Mouse (Mus musculus) hindbrain, embryonic 10.5 days (tissue): ENCODE measurements at regions not wholly inside any gene's neighbourhood (a gene's known extent, or its start where the extent isn't known, plus 50 kb on each side); places are given as distances from the start of the nearest gene placed in this dataset.

Experiments
- DNase-seq: peaks from one replicate; pipeline ENCODE4 v3.0.0-alpha.2; 2017; ENCODE audit warnings: low spot score
- H3K27ac ChIP-seq: fragments of 300-500 bp; sonication (generic); 2 replicates; pipeline ENCODE4 v1.5.1; 2016; ENCODE audit warnings: mild to moderate bottlenecking, moderate library complexity
- H3K27me3 ChIP-seq: fragments of 300-500 bp; sonication (generic); 2 replicates; pipeline ENCODE4 v1.6.1; 2016; ENCODE audit warnings: mild to moderate bottlenecking; ENCODE audit not compliant: poor library complexity, insufficient read depth, severe bottlenecking
- H3K36me3 ChIP-seq: fragments of 300-500 bp; sonication (generic); 2 replicates; pipeline ENCODE4 v1.6.1; 2016; ENCODE audit warnings: mild to moderate bottlenecking, moderate library complexity
- H3K4me1 ChIP-seq: fragments of 300-500 bp; sonication (generic); replicated peaks from 2 replicates; pipeline ENCODE4 v1.6.1; 2016; ENCODE audit warnings: mild to moderate bottlenecking
- H3K4me3 ChIP-seq: fragments of 300-500 bp; sonication (generic); 2 replicates; pipeline ENCODE4 v1.5.1; 2016; ENCODE audit warnings: mild to moderate bottlenecking, moderate library complexity
- H3K9me3 ChIP-seq: fragments of 300-500 bp; sonication (generic); 2 replicates; pipeline ENCODE4 v1.6.1; 2016; ENCODE audit warnings: mild to moderate bottlenecking, moderate library complexity
- WGBS: fragments of 180-500 bp; shearing (Covaris S2); methylation state at CpG from one replicate; pipeline ENCODE4 v1.1.7; 2016; 5-methylcytosine and 5-hydroxymethylcytosine counted together

DNA sequence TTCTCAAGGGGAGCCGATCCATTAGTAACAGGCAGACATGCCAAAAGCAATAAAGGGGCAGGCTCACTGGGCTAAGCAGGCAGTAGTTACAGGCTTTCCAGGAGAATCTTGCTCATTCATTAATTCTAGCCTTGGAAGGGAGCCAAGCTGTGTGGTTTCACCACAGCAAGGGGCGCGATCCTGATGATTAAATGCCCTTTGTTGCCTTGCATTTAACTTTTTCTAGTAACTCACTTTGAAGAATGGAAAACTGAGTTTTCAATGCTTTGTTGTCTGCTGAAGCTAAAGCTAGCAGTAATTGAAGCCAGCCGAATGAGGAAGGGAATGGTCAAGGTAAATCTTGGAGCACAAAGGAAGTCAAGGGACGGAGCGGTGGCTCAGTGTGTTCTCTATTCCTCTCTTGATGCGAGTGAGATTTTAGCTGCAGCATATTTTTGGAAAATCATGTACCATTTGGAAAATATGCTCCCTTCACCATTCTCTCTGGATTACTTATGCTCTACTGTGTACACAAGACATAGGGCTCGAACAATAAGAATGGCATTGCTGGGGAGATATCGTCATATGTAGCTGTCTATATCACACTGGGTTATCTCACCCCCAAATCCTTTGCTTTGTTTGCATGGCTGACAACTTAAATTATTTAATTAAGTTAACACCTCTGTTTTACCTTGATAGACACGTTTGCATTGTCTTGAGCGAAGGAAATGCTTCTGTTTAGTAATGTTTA is 1399.4 kb downstream of the Slc22a22 start:
- H3K4me3 ChIP-seq: no peak overlapping the region
- no peaks in the 10 kb centered on the region for H3K36me3 ChIP-seq
- peak overlapping the region; percentile 40 for H3K27ac ChIP-seq
- H3K27me3 ChIP-seq: no peaks in the 10 kb centered on the region
- 0 out of 2 replicates have a peak, but pooled peaks cover 8% of the 10 kb centered on the region for H3K4me1 ChIP-seq
- H3K9me3 ChIP-seq: no peaks in the 10 kb centered on the region
- DNase-seq: peak; percentile 17
- 66% methylated on average over 11 of the region's 11 CpGs for WGBS

DNA sequence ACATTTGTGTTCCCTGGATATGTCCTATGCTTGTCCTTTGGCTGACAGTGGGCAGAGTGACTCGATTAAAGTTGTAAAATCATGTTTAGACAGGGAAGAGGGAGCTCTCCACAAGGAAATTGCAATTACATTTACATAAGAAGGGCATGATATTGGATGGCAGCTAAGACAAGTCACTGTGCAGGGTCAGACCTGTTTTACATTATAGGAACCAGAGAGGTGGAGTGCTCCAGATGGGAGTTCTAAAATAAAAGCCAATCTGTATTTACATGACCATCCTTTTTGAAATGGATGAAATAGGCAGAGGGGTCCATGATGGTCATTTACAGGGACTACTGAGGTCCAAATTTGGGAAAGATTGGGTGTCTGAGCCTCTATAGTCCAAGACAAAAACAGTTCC is 1400.3 kb downstream of the Slc22a22 start:
- Histone ChIP-seq H3K27me3 (no peaks in the 10 kb centered on the region), H3K4me1 (0 out of 2 replicates have a peak, but pooled peaks cover 8% of the 10 kb centered on the region), H3K36me3 (no peaks in the 10 kb centered on the region), H3K9me3 (peaks cover 6% of the 10 kb centered on the region; the same call in 1 of the 2 replicates), H3K4me3 (no peak overlapping the region), H3K27ac (peak overlapping the region; percentile 40)
- no peak for DNase-seq
- 49% methylated on average over 1 of the region's 1 CpGs for WGBS

GRCm38 (mm10) chr15:56076680-56077079 is 1400.7 kb downstream of the Slc22a22 start:
- Histone ChIP-seq H3K9me3 (peaks cover 6% of the 10 kb centered on the region; the same call in 1 of the 2 replicates), H3K27ac (no peak overlapping the region), H3K4me1 (0 out of 2 replicates have a peak, but pooled peaks cover 8% of the 10 kb centered on the region), H3K27me3 (no peaks in the 10 kb centered on the region), H3K36me3 (no peaks in the 10 kb centered on the region), H3K4me3 (no peak overlapping the region)
- 90% methylated on average over 1 of the region's 1 CpGs for WGBS
- no peak for DNase-seq

GRCm38 (mm10) chr15:56069511-56069910 is 1407.9 kb downstream of the Slc22a22 start:
- H3K9me3 ChIP-seq: peaks cover 6% of the 10 kb centered on the region; the same call in 1 of the 2 replicates
- DNase-seq: no peak
- H3K36me3 ChIP-seq: no peaks in the 10 kb centered on the region
- no peaks in the 10 kb centered on the region for H3K4me1 ChIP-seq
- H3K27me3 ChIP-seq: no peaks in the 10 kb centered on the region
- WGBS: 89% methylated on average over 2 of the region's 2 CpGs
- H3K27ac ChIP-seq: no peak overlapping the region
- no peak overlapping the region for H3K4me3 ChIP-seq

DNA sequence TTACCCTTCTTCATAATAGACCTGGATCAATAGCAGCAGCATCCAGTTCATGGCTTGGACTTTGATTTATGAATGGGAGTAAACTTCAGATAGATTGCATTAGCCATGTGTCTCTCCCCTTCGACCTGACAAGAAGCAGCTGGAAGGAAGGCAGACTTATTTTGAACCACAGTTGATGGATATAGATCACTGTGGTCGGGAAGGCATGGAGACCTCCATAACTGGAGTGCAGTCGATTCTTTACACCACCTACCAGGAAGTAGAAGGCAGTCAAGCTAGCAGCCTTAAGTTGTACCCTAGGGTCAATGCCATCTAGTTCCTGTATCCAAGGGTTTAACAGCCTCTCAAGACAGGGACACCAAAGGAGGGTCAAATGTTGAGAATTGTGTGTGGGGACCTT is 1410.2 kb downstream of the Slc22a22 start:
- H3K27ac ChIP-seq: no peak overlapping the region
- no peaks in the 10 kb centered on the region for H3K36me3 ChIP-seq
- H3K4me3 ChIP-seq: no peak overlapping the region
- no peaks in the 10 kb centered on the region for H3K4me1 ChIP-seq
- no peak for DNase-seq
- WGBS: 77% methylated on average over 3 of the region's 3 CpGs
- H3K9me3 ChIP-seq: no peaks in the 10 kb centered on the region
- no peaks in the 10 kb centered on the region for H3K27me3 ChIP-seq

- Histone ChIP-seq H3K36me3 (no peaks in the 10 kb centered on the region), H3K4me3 (no peak overlapping the region), H3K9me3 (no peaks in the 10 kb centered on the region), H3K27ac (no peak overlapping the region), H3K27me3 (no peaks in the 10 kb centered on the region), H3K4me1 (no peaks in the 10 kb centered on the region)
- DNase-seq: no peak
- WGBS: 76% methylated on average over 4 of the region's 4 CpGs
Observed at GRCm38 (mm10) chr15:56066540-56066939, 1410.9 kb downstream of the Slc22a22 start.

DNA sequence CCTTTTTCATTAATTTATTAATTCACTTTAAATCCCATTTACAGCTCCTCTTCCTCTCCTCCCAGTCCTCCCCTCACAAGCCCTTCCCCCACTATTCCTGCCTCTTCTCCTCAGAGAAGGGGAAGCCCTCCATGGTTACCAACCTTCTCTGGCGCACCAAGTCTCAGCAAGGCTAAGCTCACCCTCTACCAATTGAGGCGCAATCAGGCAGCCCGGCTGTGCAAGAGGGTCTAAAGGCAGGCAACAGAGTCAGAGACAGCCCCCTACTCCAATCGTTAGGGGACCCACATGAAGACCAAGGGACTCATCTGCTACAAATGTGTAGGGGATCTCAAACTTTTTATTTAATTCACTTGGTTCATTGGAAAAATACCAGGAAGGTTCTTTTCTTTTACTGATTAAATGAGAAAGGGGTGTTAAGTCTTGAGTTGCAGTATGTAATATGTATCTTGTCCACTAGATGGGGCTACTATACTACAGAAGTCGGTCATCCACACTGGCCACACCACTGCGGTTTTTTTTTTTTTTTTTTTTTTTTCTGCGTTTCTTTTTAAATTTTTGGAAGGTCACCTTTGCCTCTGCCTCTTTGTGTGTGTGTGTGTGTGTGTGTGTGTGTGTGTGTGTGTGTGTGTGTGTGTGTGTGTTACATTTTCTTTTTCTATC is 1411.4 kb downstream of the Slc22a22 start:
- no peak overlapping the region for H3K27ac ChIP-seq
- 43% methylated on average over 7 of the region's 7 CpGs for WGBS
- no peak overlapping the region for H3K4me3 ChIP-seq
- no peaks in the 10 kb centered on the region for H3K36me3 ChIP-seq
- no peaks in the 10 kb centered on the region for H3K4me1 ChIP-seq
- no peak for DNase-seq
- no peaks in the 10 kb centered on the region for H3K27me3 ChIP-seq
- no peaks in the 10 kb centered on the region for H3K9me3 ChIP-seq

DNA sequence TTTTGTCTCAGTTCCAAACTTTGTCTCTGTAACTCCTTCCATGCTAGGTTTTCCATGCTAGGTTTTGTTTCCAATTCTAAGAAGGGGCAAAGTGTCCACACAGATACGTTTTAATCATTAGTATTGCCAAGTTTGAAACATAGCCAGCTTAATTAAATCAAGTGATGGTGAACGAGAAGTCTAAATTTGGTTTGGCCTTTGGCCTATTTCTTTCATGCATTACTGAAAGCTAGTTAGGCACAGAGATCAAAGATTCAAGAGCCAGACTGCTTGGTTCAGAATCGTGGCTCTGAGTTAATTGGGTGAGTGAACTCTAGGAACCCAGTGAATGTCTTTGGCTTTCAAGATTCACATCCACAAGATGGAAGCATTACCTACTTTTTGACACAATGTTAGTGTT is 1414.8 kb downstream of the Slc22a22 start:
- H3K27ac ChIP-seq: no peak overlapping the region
- no peaks in the 10 kb centered on the region for H3K9me3 ChIP-seq
- no peaks in the 10 kb centered on the region for H3K36me3 ChIP-seq
- H3K4me1 ChIP-seq: no peaks in the 10 kb centered on the region
- no peak overlapping the region for H3K4me3 ChIP-seq
- H3K27me3 ChIP-seq: no peaks in the 10 kb centered on the region
- DNase-seq: no peak
- WGBS: 82% methylated on average over 3 of the region's 3 CpGs

DNA sequence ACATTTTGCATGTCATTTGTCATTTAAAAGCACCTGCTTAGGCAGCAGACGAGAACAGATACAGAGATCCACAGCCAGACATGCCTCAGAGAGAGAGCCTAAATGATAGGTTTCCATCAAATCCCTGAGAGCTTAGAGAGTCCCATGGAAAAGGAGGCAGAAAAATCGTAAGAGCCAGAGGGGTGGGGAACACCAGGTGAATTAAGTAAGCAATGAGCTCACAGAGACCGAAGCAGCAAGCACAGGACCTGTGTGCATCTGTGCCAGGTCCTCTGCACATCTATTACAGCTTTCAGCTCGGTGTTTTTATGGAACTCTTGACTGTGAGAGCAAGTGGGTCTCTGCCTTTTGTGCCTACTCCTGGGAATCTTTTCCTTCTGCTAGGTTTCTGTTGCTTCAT is 1416.1 kb downstream of the Slc22a22 start:
- Histone ChIP-seq H3K36me3 (no peaks in the 10 kb centered on the region), H3K9me3 (no peaks in the 10 kb centered on the region), H3K27me3 (no peaks in the 10 kb centered on the region), H3K27ac (no peak overlapping the region), H3K4me3 (no peak overlapping the region), H3K4me1 (no peaks in the 10 kb centered on the region)
- DNase-seq: no peak
- WGBS: 69% methylated on average over 4 of the region's 4 CpGs

- H3K27me3 ChIP-seq: no peaks in the 10 kb centered on the region
- no peak overlapping the region for H3K27ac ChIP-seq
- H3K4me3 ChIP-seq: no peak overlapping the region
- no peaks in the 10 kb centered on the region for H3K36me3 ChIP-seq
- peaks cover 4% of the 10 kb centered on the region; the same call in 1 of the 2 replicates for H3K4me1 ChIP-seq
- DNase-seq: no peak
- no peaks in the 10 kb centered on the region for H3K9me3 ChIP-seq
- WGBS: 76% methylated on average over 7 of the region's 7 CpGs
Observed at GRCm38 (mm10) chr15:56050716-56051115, 1426.7 kb downstream of the Slc22a22 start.

DNA sequence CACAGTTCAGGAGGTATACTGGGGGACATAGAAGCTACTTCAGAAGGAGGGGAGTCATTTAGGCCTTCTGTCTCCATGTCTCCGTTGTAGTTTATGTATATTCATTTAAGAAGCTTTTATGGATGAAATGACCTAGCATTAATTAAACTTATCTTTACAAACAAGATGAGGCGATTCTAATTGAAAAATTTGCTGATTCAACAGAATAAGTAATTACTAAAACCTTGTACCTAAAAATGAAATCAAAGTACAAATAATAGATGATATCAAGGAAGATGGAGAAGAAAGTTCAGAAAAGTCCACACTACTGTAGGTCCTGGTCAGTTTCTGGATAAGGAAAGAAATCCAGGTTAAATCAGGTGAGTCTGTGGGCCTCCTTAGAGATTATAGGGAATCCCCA is 1429.6 kb downstream of the Slc22a22 start:
- Histone ChIP-seq H3K36me3 (no peaks in the 10 kb centered on the region), H3K4me3 (no peak overlapping the region), H3K27ac (no peak overlapping the region), H3K9me3 (no peaks in the 10 kb centered on the region), H3K4me1 (peaks cover 4% of the 10 kb centered on the region; the same call in 1 of the 2 replicates), H3K27me3 (no peaks in the 10 kb centered on the region)
- DNase-seq: no peak
- WGBS: 83% methylated on average over 2 of the region's 2 CpGs

GRCm38 (mm10) chr15:56046679-56047532 is 1430.5 kb downstream of the Slc22a22 start:
- WGBS: 35% methylated on average over 16 of the region's 16 CpGs
- no peaks in the 10 kb centered on the region for H3K27me3 ChIP-seq
- H3K4me1 ChIP-seq: peaks cover 4% of the 10 kb centered on the region; the same call in 1 of the 2 replicates
- no peaks in the 10 kb centered on the region for H3K9me3 ChIP-seq
- H3K27ac ChIP-seq: peak overlapping the region; percentile 70
- peak; percentile 78 for DNase-seq
- no peaks in the 10 kb centered on the region for H3K36me3 ChIP-seq
- peak overlapping the region; percentile 40 for H3K4me3 ChIP-seq
